Mouse (Mus musculus) intestine, embryonic 16.5 days (tissue): ENCODE measurements around the gene Klf4. TPM values are rescaled to one million over a fixed set of nuclear protein-coding genes. Genes with fewer than 3 reads are reported as not detected.

ENCODE experiments used
- ATAC-seq: fragments of 200-750 bp; cut with Nextera tagmentation; 2 replicates; pipeline ENCODE4 v1.8.0; 2017; ENCODE audit warnings: moderate TSS enrichment, moderate library complexity
- H3K27ac ChIP-seq: fragments of 300-500 bp; sonication (generic); 2 replicates; pipeline ENCODE4 v1.5.1; 2014; ENCODE audit warnings: mild to moderate bottlenecking, low read length
- H3K27me3 ChIP-seq: fragments of 300-500 bp; sonication (generic); replicated peaks from 2 replicates; pipeline ENCODE4 v1.6.1; 2014; ENCODE audit warnings: low read length, control low read depth, mixed read lengths; ENCODE audit not compliant: control insufficient read depth, insufficient read depth
- H3K36me3 ChIP-seq: fragments of 300-500 bp; sonication (generic); 2 replicates; pipeline ENCODE4 v1.6.1; 2014; ENCODE audit warnings: low read length, control low read depth; ENCODE audit not compliant: control insufficient read depth, insufficient read depth
- H3K4me1 ChIP-seq: fragments of 300-500 bp; sonication (generic); 2 replicates; pipeline ENCODE4 v1.6.1; 2014; ENCODE audit warnings: low read length, control low read depth, mixed read lengths; ENCODE audit not compliant: control insufficient read depth, insufficient read depth
- H3K4me2 ChIP-seq: fragments of 300-500 bp; sonication (generic); 2 replicates; pipeline ENCODE4 v1.6.1; 2014; ENCODE audit warnings: low read depth, low read length, control low read depth
- H3K4me3 ChIP-seq: fragments of 300-500 bp; sonication (generic); 2 replicates; pipeline ENCODE4 v1.5.1; 2014; ENCODE audit warnings: mild to moderate bottlenecking, low read length
- H3K9ac ChIP-seq: fragments of 300-500 bp; sonication (generic); 2 replicates; pipeline ENCODE4 v1.6.1; 2014; ENCODE audit warnings: low read depth, low read length
- H3K9me3 ChIP-seq: fragments of 300-500 bp; sonication (generic); 2 replicates; pipeline ENCODE4 v1.6.1; 2016; ENCODE audit warnings: low read length, control low read depth; ENCODE audit not compliant: control insufficient read depth
- WGBS: fragments of 180-500 bp; shearing (Covaris S2); extraction: QIAGEN DNeasy Blood & Tissue Kit; methylation state at CpG from one replicate; pipeline ENCODE4 v1.1.7; 2014; 5-methylcytosine and 5-hydroxymethylcytosine counted together
- polyA plus RNA-seq: library from polyadenylated mRNA; unstranded; fragments of >200 nt; fragmentation: Nextera tagmentation; extraction: Ambion mirVana; gene quantifications from 2 replicates; pipeline ENCODE4 v1.2.1, GENCODE M21; 2015

The Klf4 gene
- polyA plus RNA-seq, 1 experiment from 2014 or later = 8.5 TPM

DNA sequence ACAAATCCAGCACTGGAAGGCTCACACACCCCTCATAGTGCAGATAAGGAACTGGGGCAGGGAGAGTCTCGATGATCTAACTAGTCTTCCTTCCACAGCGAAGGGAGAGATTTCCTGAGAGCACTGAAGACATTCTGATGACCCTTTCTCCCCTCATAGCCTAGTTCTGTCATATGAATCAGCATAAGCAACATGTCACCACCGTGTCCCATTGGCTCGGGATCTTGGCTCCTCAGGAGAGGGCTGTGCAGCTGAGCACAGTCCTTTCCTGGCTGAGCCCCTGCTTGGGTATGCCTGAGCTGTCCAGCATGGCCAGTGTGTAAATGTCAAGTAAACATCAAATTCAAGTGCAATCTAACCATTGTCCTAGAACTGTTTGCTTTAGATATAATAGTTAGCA, 9.0 kb upstream of the Klf4 start:
- no peaks in the 10 kb centered on the region for H3K36me3 ChIP-seq
- H3K4me2 ChIP-seq = no peak overlapping the region
- no peaks in the 10 kb centered on the region for H3K4me1 ChIP-seq
- ATAC-seq = 0 out of 2 replicates have a peak, but pooled peaks have one; percentile 36
- H3K9me3 ChIP-seq = no peaks in the 10 kb centered on the region
- WGBS = 47% methylated on average over 4 of the region's 4 CpGs
- H3K27me3 ChIP-seq = no peaks in the 10 kb centered on the region
- H3K9ac ChIP-seq = no peak overlapping the region
- no peak overlapping the region for H3K27ac ChIP-seq
- no peak overlapping the region for H3K4me3 ChIP-seq

DNA sequence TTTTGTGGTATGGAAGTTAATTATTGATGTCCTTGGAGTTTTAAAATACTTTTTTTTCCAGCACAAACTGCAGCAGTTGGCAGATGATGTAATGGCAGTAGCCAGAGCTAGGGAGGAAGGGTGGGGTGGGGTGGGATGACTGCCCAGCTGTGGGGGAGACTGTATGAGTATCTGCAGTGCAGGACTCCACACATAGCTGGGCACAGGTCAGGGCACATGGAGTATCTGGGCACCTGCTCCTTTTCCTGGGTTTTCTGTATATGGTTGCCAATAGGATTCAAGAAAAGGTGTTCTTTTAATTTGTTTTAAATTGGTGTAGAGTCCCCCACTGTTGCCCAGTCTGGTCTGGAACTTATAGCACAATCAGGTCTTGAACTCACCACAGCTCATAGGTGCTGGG, 2.7 kb upstream of the Klf4 start:
- Histone ChIP-seq H3K9me3 (no peaks in the 10 kb centered on the region), H3K27ac (no peak overlapping the region), H3K4me3 (no peak overlapping the region), H3K27me3 (no peaks in the 10 kb centered on the region), H3K4me2 (no peak overlapping the region), H3K36me3 (no peaks in the 10 kb centered on the region), H3K9ac (no peak overlapping the region), H3K4me1 (peaks cover 14% of the 10 kb centered on the region)
- ATAC-seq = no peak

DNA sequence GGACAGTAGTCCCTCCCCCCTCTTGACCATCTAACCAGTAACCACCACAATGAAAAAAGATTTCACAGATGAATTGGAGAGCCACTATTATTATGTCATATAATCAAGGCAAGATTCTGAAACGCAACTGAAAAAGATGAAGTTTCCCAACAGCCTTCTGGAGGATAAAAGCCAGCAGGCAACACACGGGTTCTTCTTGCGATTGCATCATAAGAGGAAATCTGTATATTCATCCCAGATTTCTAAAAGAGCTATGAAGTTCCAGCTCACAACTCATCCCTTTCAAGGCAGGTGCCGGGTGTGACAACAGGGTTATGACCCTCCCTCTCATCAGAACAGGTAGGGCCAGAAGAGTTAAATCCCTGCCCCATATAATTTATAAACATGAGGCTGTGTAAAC, 2.2 kb upstream of the Klf4 start:
- Histone ChIP-seq H3K36me3 (no peaks in the 10 kb centered on the region), H3K4me1 (peaks cover 15% of the 10 kb centered on the region), H3K27me3 (no peaks in the 10 kb centered on the region), H3K27ac (no peak overlapping the region), H3K4me3 (no peak overlapping the region), H3K4me2 (no peak overlapping the region), H3K9ac (no peak overlapping the region), H3K9me3 (no peaks in the 10 kb centered on the region)
- WGBS = 62% methylated on average over 4 of the region's 4 CpGs
- ATAC-seq = no peak

DNA sequence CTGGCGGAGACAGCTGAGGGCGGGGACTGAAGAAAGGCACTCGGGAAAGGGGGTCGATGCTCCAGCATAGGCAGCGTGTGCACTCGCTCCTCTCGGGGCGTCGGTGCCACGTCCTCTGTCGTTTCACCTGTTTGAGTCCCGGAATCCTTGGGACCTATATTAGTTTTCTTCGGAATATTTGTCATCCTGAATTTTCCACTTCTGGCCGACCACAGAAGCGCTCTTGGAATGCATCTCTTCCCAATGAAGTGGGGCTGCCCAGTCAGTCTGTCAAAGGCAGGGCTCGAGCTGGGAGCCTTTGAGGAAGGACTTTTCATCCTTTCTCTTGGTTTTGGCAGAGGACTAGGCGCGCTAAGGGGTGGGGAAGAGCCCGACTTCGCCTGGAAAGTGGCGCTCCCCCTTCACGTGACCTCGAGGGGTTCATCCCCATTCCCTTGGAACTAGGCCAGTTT, 1.6 kb upstream of the Klf4 start:
- peaks cover 15% of the 10 kb centered on the region for H3K4me1 ChIP-seq
- no peak for ATAC-seq
- peak overlapping the region; percentile 74 for H3K4me3 ChIP-seq
- no peaks in the 10 kb centered on the region for H3K36me3 ChIP-seq
- H3K27ac ChIP-seq = peak overlapping the region; percentile 77; the same call in 1 of the 2 replicates
- H3K4me2 ChIP-seq = peak overlapping the region; percentile 91
- peak overlapping the region; percentile 74 for H3K9ac ChIP-seq
- no peaks in the 10 kb centered on the region for H3K9me3 ChIP-seq
- H3K27me3 ChIP-seq = no peaks in the 10 kb centered on the region
- WGBS = 10% methylated on average over 23 of the region's 23 CpGs

GRCm38 (mm10) chr4:55533196-55533802, 1.0 kb upstream of the Klf4 start:
- peak overlapping the region; percentile 91 for H3K4me2 ChIP-seq

DNA sequence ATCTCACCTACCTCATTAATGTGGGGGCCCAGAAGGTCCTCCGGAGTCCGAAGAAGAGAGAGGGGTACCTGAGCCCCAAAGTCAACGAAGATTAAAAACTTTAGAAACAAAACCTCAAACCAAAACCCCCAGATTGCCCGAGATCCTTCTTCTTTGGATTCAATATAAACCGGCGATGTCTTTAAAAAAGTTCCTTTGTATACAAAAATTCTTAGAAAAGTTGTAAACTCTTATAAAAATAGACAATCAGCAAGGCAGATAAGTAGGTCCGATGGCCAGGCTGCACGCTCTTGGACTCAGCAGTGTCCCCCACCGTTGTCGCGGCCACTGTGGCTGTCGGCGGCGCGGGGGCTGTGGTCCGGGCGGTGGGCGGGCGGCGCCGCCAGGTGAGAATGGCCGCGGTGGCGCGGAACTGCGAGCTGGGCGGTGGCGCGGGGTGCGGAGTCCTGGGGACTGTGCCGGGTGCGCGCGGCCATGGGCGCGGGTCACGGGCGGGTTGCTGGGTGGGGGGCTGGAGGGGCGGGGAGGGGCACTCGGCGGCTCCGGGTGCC, 335 bp downstream of the Klf4 start:
- WGBS = under 1% methylated on average over 24 of the region's 42 CpGs
- H3K9me3 ChIP-seq = no peaks in the 10 kb centered on the region
- peak; percentile 51 for ATAC-seq

More at GRCm38 (mm10) chr4:55533196-55533802, 1.0 kb upstream of the Klf4 start:
- Histone ChIP-seq H3K27ac (peak overlapping the region; percentile 77), H3K9ac (peak overlapping the region; percentile 74), H3K4me1 (peaks cover 15% of the 10 kb centered on the region), H3K36me3 (no peaks in the 10 kb centered on the region), H3K4me3 (peak overlapping the region; percentile 74), H3K9me3 (no peaks in the 10 kb centered on the region), H3K27me3 (no peaks in the 10 kb centered on the region)
- 1% methylated on average over 21 of the region's 21 CpGs for WGBS
- ATAC-seq = no peak

DNA sequence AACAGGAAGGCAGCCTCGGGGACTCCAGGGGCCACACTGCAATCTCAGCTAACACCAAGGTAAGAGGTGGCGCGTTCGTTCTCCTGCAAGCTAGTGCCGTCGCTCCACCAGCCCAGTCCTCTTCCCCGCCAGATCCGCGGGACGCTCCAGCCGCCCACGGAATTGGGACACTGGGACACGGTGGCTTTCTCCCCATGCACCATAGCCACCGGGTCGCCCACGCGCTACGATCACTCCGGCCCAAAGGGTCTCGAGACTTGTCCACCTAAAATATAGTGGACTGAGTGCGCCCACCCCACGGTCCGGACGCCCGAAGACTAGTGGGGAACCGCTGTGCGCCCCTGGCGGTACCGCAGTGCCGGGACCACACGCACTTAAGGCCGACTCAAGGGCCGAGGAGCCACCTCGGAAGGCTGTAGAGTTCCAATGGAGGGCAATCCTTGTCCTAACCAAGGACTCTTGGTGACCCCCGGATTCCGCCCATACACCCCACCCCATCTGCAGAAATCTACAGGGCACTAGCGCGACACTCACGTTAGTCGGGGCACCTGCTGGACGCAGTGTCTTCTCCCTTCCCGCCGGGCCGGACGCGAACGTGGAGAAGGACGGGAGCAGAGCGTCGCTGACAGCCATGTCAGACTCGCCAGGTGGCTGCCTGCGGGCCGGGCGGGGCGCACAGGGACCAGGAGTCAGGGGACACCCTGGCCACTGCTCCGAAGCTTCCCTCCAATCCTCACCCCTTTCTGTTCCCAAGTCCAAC, 990 bp downstream of the Klf4 start:
- no peaks in the 10 kb centered on the region for H3K36me3 ChIP-seq
- peak overlapping the region; percentile 91 for H3K4me2 ChIP-seq
- H3K9ac ChIP-seq = peak overlapping the region; percentile 77
- under 1% methylated on average over 56 of the region's 56 CpGs for WGBS
- peak overlapping the region; percentile 74 for H3K4me3 ChIP-seq
- no peaks in the 10 kb centered on the region for H3K9me3 ChIP-seq
- peaks cover 15% of the 10 kb centered on the region for H3K4me1 ChIP-seq
- no peaks in the 10 kb centered on the region for H3K27me3 ChIP-seq
- no peak for ATAC-seq
- H3K27ac ChIP-seq = 0 out of 2 replicates have a peak overlapping the region, but pooled peaks have one; percentile 2

More for the DNA sequence above, 335 bp downstream of the Klf4 start:
- Histone ChIP-seq H3K27ac (peak overlapping the region; percentile 9; the same call in 1 of the 2 replicates), H3K4me2 (peak overlapping the region; percentile 91), H3K4me3 (peak overlapping the region; percentile 74), H3K27me3 (no peaks in the 10 kb centered on the region), H3K36me3 (no peaks in the 10 kb centered on the region), H3K9ac (peak overlapping the region; percentile 77), H3K4me1 (peaks cover 15% of the 10 kb centered on the region)

GRCm38 (mm10) chr4:55530731-55531095, 1.6 kb downstream of the Klf4 start:
- Histone ChIP-seq H3K4me1 (peaks cover 15% of the 10 kb centered on the region), H3K9ac (peak overlapping the region; percentile 77), H3K9me3 (no peaks in the 10 kb centered on the region), H3K27me3 (no peaks in the 10 kb centered on the region), H3K36me3 (no peaks in the 10 kb centered on the region), H3K4me3 (peak overlapping the region; percentile 74), H3K27ac (peak overlapping the region; percentile 37; the same call in 1 of the 2 replicates), H3K4me2 (peak overlapping the region; percentile 91)
- WGBS = under 1% methylated on average over 20 of the region's 20 CpGs
- no peak for ATAC-seq

GRCm38 (mm10) chr4:55530236-55530635, 2.0 kb downstream of the Klf4 start:
- H3K9ac ChIP-seq = peak overlapping the region; percentile 77
- ATAC-seq = peak; percentile 36
- H3K9me3 ChIP-seq = no peaks in the 10 kb centered on the region
- H3K4me3 ChIP-seq = peak overlapping the region; percentile 74
- peaks cover 15% of the 10 kb centered on the region for H3K4me1 ChIP-seq
- peak overlapping the region; percentile 37; the same call in 1 of the 2 replicates for H3K27ac ChIP-seq
- WGBS = under 1% methylated on average over 27 of the region's 27 CpGs
- no peaks in the 10 kb centered on the region for H3K27me3 ChIP-seq
- H3K36me3 ChIP-seq = no peaks in the 10 kb centered on the region
- peak overlapping the region; percentile 91 for H3K4me2 ChIP-seq
